Mouse (Mus musculus): ENCODE measurements around the gene Cox19. TPM values are rescaled to one million over a fixed set of nuclear protein-coding genes. Genes with fewer than 3 reads are reported as not detected.

Cox19 gene
- polyA plus RNA-seq, 1 experiment = 10.5 TPM

GRCm38 (mm10) chr5:139386047-139386446 lies 34.8 kb upstream of the Cox19 start:
- Histone ChIP-seq H3K4me1 (ENCODE audit: control insufficient read depth) (peaks cover 95% of the 10 kb centered on the region), H3K36me3 (ENCODE audit: control insufficient read depth) (peaks cover 88% of the 10 kb centered on the region), H3K4me3 (replicated peaks) (peak overlapping the region; percentile 17), H3K27me3 (ENCODE audit: control insufficient read depth) (no peaks in the 10 kb centered on the region), H3K9me3 (ENCODE audit: control insufficient read depth, low read length) (no peaks in the 10 kb centered on the region)
- TF ChIP-seq GATA1 (IDR thresholded peaks at IDR 0.05; ENCODE audit: low read length) (no peak), TAL1 (IDR thresholded peaks at IDR 0.05; ENCODE audit: low read length) (no peak)

- H3K4me3 ChIP-seq (replicated peaks) = peak overlapping the region; percentile 64
- H3K27me3 ChIP-seq (ENCODE audit: control insufficient read depth) = no peaks in the 10 kb centered on the region
- H3K9me3 ChIP-seq (ENCODE audit: control insufficient read depth, low read length) = no peaks in the 10 kb centered on the region
- no peak for TF ChIP-seq TAL1 (IDR thresholded peaks at IDR 0.05; ENCODE audit: low read length)
- TF ChIP-seq GATA1 (IDR thresholded peaks at IDR 0.05; ENCODE audit: low read length) = no peak
- peaks cover 94% of the 10 kb centered on the region for H3K4me1 ChIP-seq (ENCODE audit: control insufficient read depth)
- H3K36me3 ChIP-seq (ENCODE audit: control insufficient read depth) = peaks cover 75% of the 10 kb centered on the region
Observed at GRCm38 (mm10) chr5:139384531-139384930, 33.3 kb upstream of the Cox19 start.

GRCm38 (mm10) chr5:139383234-139383633 lies 32.0 kb upstream of the Cox19 start:
- H3K4me3 ChIP-seq (replicated peaks) = peak overlapping the region; percentile 64
- H3K4me1 ChIP-seq (ENCODE audit: control insufficient read depth) = peaks cover 94% of the 10 kb centered on the region
- H3K27me3 ChIP-seq (ENCODE audit: control insufficient read depth) = no peaks in the 10 kb centered on the region
- peaks cover 63% of the 10 kb centered on the region for H3K36me3 ChIP-seq (ENCODE audit: control insufficient read depth)
- TF ChIP-seq GATA1 (IDR thresholded peaks at IDR 0.05; ENCODE audit: low read length) (no peak), TAL1 (IDR thresholded peaks at IDR 0.05; ENCODE audit: low read length) (no peak)
- H3K9me3 ChIP-seq (ENCODE audit: control insufficient read depth, low read length) = no peaks in the 10 kb centered on the region

GRCm38 (mm10) chr5:139382760-139383159 lies 31.5 kb upstream of the Cox19 start:
- H3K4me1 ChIP-seq (ENCODE audit: control insufficient read depth) = peaks cover 94% of the 10 kb centered on the region

GRCm38 (mm10) chr5:139381586-139382513 lies 30.6 kb upstream of the Cox19 start:
- Histone ChIP-seq H3K4me3 (replicated peaks) (peak overlapping the region; percentile 64), H3K4me1 (ENCODE audit: control insufficient read depth) (peaks cover 94% of the 10 kb centered on the region), H3K9me3 (ENCODE audit: control insufficient read depth, low read length) (no peaks in the 10 kb centered on the region), H3K27me3 (ENCODE audit: control insufficient read depth) (no peaks in the 10 kb centered on the region), H3K36me3 (ENCODE audit: control insufficient read depth) (peaks cover 51% of the 10 kb centered on the region)
- TF ChIP-seq GATA1 (IDR thresholded peaks at IDR 0.05; ENCODE audit: low read length) (peak; percentile 91), TAL1 (IDR thresholded peaks at IDR 0.05; ENCODE audit: low read length) (peak; percentile 68)

More at GRCm38 (mm10) chr5:139382760-139383159, 31.5 kb upstream of the Cox19 start:
- Histone ChIP-seq H3K4me3 (replicated peaks) (peak overlapping the region; percentile 64), H3K9me3 (ENCODE audit: control insufficient read depth, low read length) (no peaks in the 10 kb centered on the region), H3K36me3 (ENCODE audit: control insufficient read depth) (peaks cover 61% of the 10 kb centered on the region), H3K27me3 (ENCODE audit: control insufficient read depth) (no peaks in the 10 kb centered on the region)
- TF ChIP-seq GATA1 (IDR thresholded peaks at IDR 0.05; ENCODE audit: low read length) (peak; percentile 90), TAL1 (IDR thresholded peaks at IDR 0.05; ENCODE audit: low read length) (peak; percentile 53)

GRCm38 (mm10) chr5:139380385-139381248 lies 29.4 kb upstream of the Cox19 start:
- peaks cover 94% of the 10 kb centered on the region for H3K4me1 ChIP-seq (ENCODE audit: control insufficient read depth)
- peaks cover 40% of the 10 kb centered on the region for H3K36me3 ChIP-seq (ENCODE audit: control insufficient read depth)
- H3K9me3 ChIP-seq (ENCODE audit: control insufficient read depth, low read length) = no peaks in the 10 kb centered on the region
- H3K27me3 ChIP-seq (ENCODE audit: control insufficient read depth) = no peaks in the 10 kb centered on the region
- peak overlapping the region; percentile 64 for H3K4me3 ChIP-seq (replicated peaks)
- TF ChIP-seq GATA1 (IDR thresholded peaks at IDR 0.05; ENCODE audit: low read length) = no peak
- TF ChIP-seq TAL1 (IDR thresholded peaks at IDR 0.05; ENCODE audit: low read length) = no peak

- Histone ChIP-seq H3K27me3 (ENCODE audit: control insufficient read depth) (no peaks in the 10 kb centered on the region), H3K36me3 (ENCODE audit: control insufficient read depth) (peaks cover 32% of the 10 kb centered on the region), H3K4me1 (ENCODE audit: control insufficient read depth) (peaks cover 93% of the 10 kb centered on the region), H3K9me3 (ENCODE audit: control insufficient read depth, low read length) (no peaks in the 10 kb centered on the region), H3K4me3 (replicated peaks) (peak overlapping the region; percentile 64)
- no peak for TF ChIP-seq TAL1 (IDR thresholded peaks at IDR 0.05; ENCODE audit: low read length)
- TF ChIP-seq GATA1 (IDR thresholded peaks at IDR 0.05; ENCODE audit: low read length) = no peak
Observed at GRCm38 (mm10) chr5:139379771-139380384, 28.7 kb upstream of the Cox19 start.

GRCm38 (mm10) chr5:139378986-139379629 lies 27.9 kb upstream of the Cox19 start:
- Histone ChIP-seq H3K4me1 (ENCODE audit: control insufficient read depth) (peaks cover 93% of the 10 kb centered on the region), H3K36me3 (ENCODE audit: control insufficient read depth) (peaks cover 25% of the 10 kb centered on the region), H3K9me3 (ENCODE audit: control insufficient read depth, low read length) (no peaks in the 10 kb centered on the region), H3K4me3 (replicated peaks) (peak overlapping the region; percentile 64), H3K27me3 (ENCODE audit: control insufficient read depth) (no peaks in the 10 kb centered on the region)
- TF ChIP-seq GATA1 (IDR thresholded peaks at IDR 0.05; ENCODE audit: low read length) (no peak), TAL1 (IDR thresholded peaks at IDR 0.05; ENCODE audit: low read length) (no peak)
